Mouse (Mus musculus) brain, embryonic 14.5 days (tissue): ENCODE results near the gene Synpr.

Experiments used
- CTCF ChIP-seq: fragments of 200-500 bp; IDR thresholded peaks from 2 replicates; pipeline ENCODE4 v1.5.1; 2012; ENCODE audit warnings: inconsistent platforms, mild to moderate bottlenecking, moderate library complexity, borderline replicate concordance; ENCODE audit not compliant: insufficient read depth, insufficient read length; ENCODE audit errors: extremely low read depth
- POLR2A ChIP-seq: fragments of 200-500 bp; IDR thresholded peaks from 2 replicates; pipeline ENCODE4 v1.6.1; 2012; ENCODE audit warnings: mild to moderate bottlenecking, inconsistent platforms, borderline replicate concordance; ENCODE audit not compliant: poor library complexity, insufficient read depth, insufficient read length, severe bottlenecking; ENCODE audit errors: extremely low read depth

GRCm38 (mm10) chr14:13336162-13336561, 51.6 kb downstream of the Synpr start:
- TF ChIP-seq POLR2A (no peak), CTCF (no peak)
